Mouse (Mus musculus): Measurements from ENCODE around the gene Gm5538.

The Gm5538 gene

DNA sequence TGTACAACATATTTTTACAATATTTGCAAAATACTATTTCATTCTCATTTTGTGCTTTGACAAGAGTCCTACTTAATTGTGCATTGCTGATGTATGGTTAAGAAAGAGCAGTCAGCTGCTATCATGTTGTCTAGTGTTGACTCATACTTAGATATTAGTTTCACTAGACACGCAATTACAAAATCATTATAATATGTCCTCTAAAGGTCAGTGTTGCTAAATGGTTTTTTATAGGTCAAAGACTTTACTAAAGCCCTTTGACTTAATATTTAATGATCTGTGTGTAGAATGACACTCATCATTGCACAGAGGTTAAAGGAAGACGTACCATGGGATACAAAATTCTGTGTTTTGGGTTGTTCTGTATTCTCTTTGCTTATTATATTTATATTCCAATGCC lies at the start of gene Gm5538:
Gene Gm5538 (plus strand): TSS at position 301 of the 400 bp plus-strand sequence.
- DNase-seq: no peak

GRCm38 (mm10) chr3:59697391-59697790 lies 32.2 kb upstream of the Gm5538 start:
- DNase-seq: no peak

- no peak for DNase-seq
Observed at GRCm38 (mm10) chr3:59702614-59703110, 26.9 kb upstream of the Gm5538 start.

- DNase-seq: no peak
Observed at GRCm38 (mm10) chr3:59739866-59740265, 10.3 kb downstream of the Gm5538 start.

- DNase-seq: no peak
Observed at GRCm38 (mm10) chr3:59744181-59744580, 14.6 kb downstream of the Gm5538 start.

Measured in kidney, postnatal 14 days (tissue).